Mouse (Mus musculus) hindbrain, postnatal 0 days (tissue): Measurements from ENCODE around the gene Sh2d4b. TPM values are rescaled to one million over a fixed set of nuclear protein-coding genes. Genes with fewer than 3 reads are reported as not detected.

ENCODE experiments used
- ATAC-seq: fragments of 200-750 bp; cut with Nextera tagmentation; 2 replicates; pipeline ENCODE4 v1.8.0; 2017; ENCODE audit warnings: mild to moderate bottlenecking, moderate TSS enrichment, moderate library complexity
- DNase-seq: peaks from one replicate; pipeline ENCODE4 v3.0.0-alpha.2; 2015; ENCODE audit warnings: low spot score
- H3K27ac ChIP-seq: fragments of 300-500 bp; sonication (generic); 2 replicates; pipeline ENCODE4 v1.5.1; 2014; ENCODE audit warnings: mild to moderate bottlenecking
- H3K27me3 ChIP-seq: fragments of 300-500 bp; sonication (generic); 2 replicates; pipeline ENCODE4 v1.6.1; 2014; ENCODE audit warnings: low read length, mixed read lengths; ENCODE audit not compliant: insufficient read depth
- H3K36me3 ChIP-seq: fragments of 300-500 bp; sonication (generic); 2 replicates; pipeline ENCODE4 v1.6.1; 2014; ENCODE audit warnings: low read length, mixed read lengths; ENCODE audit not compliant: insufficient read depth
- H3K4me1 ChIP-seq: fragments of 300-500 bp; sonication (generic); 2 replicates; pipeline ENCODE4 v1.6.1; 2014; ENCODE audit warnings: antibody characterized with exemption, low read length, mixed read lengths; ENCODE audit not compliant: insufficient read depth
- H3K4me2 ChIP-seq: fragments of 300-500 bp; sonication (generic); 2 replicates; pipeline ENCODE4 v1.6.1; 2014; ENCODE audit warnings: low read depth, mild to moderate bottlenecking, low read length, moderate library complexity, mixed read lengths
- H3K4me3 ChIP-seq: fragments of 300-500 bp; sonication (generic); 2 replicates; pipeline ENCODE4 v1.5.1; 2014; ENCODE audit warnings: low read length
- H3K9ac ChIP-seq: fragments of 300-500 bp; sonication (generic); replicated peaks from 2 replicates; pipeline ENCODE4 v1.6.1; 2014; ENCODE audit warnings: mild to moderate bottlenecking, low read length, moderate library complexity, mixed read lengths
- H3K9me3 ChIP-seq: fragments of 300-500 bp; sonication (generic); 2 replicates; pipeline ENCODE4 v1.6.1; 2016; ENCODE audit warnings: low read length, mixed read lengths
- CTCF ChIP-seq: IDR thresholded peaks from 2 replicates; pipeline ENCODE4 v1.5.1; 2016; ENCODE audit warnings: antibody characterized with exemption, control low read depth, low read depth
- WGBS: fragments of 180-500 bp; shearing (Covaris S2); extraction: QIAGEN DNeasy Blood & Tissue Kit; methylation state at CpG from one replicate; pipeline ENCODE4 v1.1.7; 2014; 5-methylcytosine and 5-hydroxymethylcytosine counted together
- polyA plus RNA-seq: library from polyadenylated mRNA; unstranded; fragments of >200 nt; fragmentation: Nextera tagmentation; extraction: Ambion mirVana; gene quantifications from 2 replicates; pipeline ENCODE4 v1.2.1, GENCODE M21; 2015
- total RNA-seq: library from RNA; depleted of rRNA; stranded (reverse); fragments of >200 nt; gene quantifications from 2 replicates; pipeline ENCODE4 v1.2.3, GENCODE M21; 2014

Sh2d4b gene
- total and polyA plus RNA-seq, 2 experiments from 2014 or later, result 0.63 to 2.6 TPM

GRCm38 (mm10) chr14:40913709-40914108, 20.6 kb upstream of the Sh2d4b start:
- Histone ChIP-seq H3K4me2 (no peak overlapping the region), H3K27me3 (no peaks in the 10 kb centered on the region), H3K9me3 (no peaks in the 10 kb centered on the region), H3K27ac (no peak overlapping the region), H3K4me3 (no peak overlapping the region), H3K4me1 (no peaks in the 10 kb centered on the region), H3K36me3 (peaks cover 13% of the 10 kb centered on the region), H3K9ac (no peak overlapping the region)
- WGBS, result 75% methylated on average over 6 of the region's 6 CpGs
- DNase-seq, result no peak
- TF ChIP-seq CTCF, result no peak
- no peak for ATAC-seq

DNA sequence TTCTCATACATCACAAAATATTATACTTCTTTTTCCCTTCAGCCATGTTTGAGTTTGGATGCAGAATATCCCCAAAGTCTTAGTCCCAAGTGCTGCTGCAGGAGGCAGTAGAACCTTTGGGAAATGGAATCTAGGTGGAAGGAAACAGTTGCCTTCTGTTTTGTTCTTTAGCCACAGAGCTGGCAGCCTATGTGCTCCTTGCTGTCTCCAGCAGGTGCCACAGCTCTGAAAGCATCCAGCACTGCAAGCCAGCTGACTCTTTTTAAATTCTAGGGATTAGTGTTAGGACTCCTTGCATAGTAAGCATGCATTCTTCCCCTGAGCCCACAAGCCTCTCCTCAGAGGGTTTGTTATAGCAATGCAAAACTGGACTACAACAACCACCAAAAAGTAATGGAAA, 18.5 kb upstream of the Sh2d4b start:
- H3K4me3 ChIP-seq, result no peak overlapping the region
- no peak for ATAC-seq
- no peak for TF ChIP-seq CTCF
- peaks cover 34% of the 10 kb centered on the region for H3K36me3 ChIP-seq
- no peaks in the 10 kb centered on the region for H3K9me3 ChIP-seq
- no peaks in the 10 kb centered on the region for H3K27me3 ChIP-seq
- H3K9ac ChIP-seq, result no peak overlapping the region
- no peak for DNase-seq
- H3K4me2 ChIP-seq, result no peak overlapping the region
- no peaks in the 10 kb centered on the region for H3K4me1 ChIP-seq
- no peak overlapping the region for H3K27ac ChIP-seq

GRCm38 (mm10) chr14:40908763-40909162, 15.7 kb upstream of the Sh2d4b start:
- 91% methylated on average over 9 of the region's 9 CpGs for WGBS
- DNase-seq, result no peak
- Histone ChIP-seq H3K9ac (no peak overlapping the region), H3K4me3 (no peak overlapping the region), H3K36me3 (peaks cover 35% of the 10 kb centered on the region), H3K27me3 (no peaks in the 10 kb centered on the region), H3K27ac (no peak overlapping the region), H3K9me3 (no peaks in the 10 kb centered on the region), H3K4me2 (no peak overlapping the region), H3K4me1 (no peaks in the 10 kb centered on the region)
- ATAC-seq, result 0 out of 2 replicates have a peak, but pooled peaks have one; percentile 4
- TF ChIP-seq CTCF, result no peak

DNA sequence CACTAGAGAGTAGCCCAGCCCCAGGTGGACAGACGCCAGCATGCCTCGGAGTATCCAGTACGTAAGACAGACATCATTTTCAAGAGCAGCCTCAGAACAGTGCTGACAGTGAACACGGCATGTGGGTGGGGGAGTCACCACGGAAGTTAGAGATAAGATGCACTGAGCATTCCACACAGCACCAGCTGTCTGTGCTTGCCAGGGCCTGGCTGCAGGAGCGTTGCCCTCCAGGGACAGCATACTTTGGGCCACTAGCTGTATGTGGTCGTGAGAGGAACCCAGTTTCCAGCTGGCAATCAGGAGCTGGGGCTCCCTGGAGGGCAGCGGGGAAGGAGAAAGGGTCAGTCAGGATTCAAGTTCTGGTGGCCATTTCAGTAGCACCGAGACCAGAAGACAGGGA, 13.7 kb upstream of the Sh2d4b start:
- DNase-seq (no peak), ATAC-seq (no peak)

DNA sequence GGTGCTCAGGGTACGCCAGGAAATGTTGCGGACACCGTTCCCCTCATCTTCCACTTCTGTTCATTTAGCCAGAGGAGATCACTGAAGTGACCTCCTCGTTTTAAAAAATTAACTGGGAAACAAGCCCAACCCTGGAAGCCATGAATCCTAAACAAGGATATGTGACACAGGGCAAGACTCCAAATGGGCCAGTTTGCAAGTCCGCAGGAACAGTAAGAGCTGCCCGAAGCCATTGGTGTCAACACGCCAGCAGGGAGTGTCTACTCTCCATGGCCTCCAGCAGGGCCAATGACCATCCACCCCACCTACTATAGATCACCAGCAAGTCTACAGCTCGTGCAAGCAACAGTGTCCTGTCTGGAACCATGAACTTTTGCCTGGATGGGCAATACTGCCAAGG, 12.7 kb upstream of the Sh2d4b start:
- ATAC-seq, result no peak
- Histone ChIP-seq H3K27me3 (no peaks in the 10 kb centered on the region), H3K4me3 (no peak overlapping the region), H3K27ac (no peak overlapping the region), H3K9ac (no peak overlapping the region), H3K9me3 (no peaks in the 10 kb centered on the region), H3K4me1 (no peaks in the 10 kb centered on the region), H3K36me3 (peaks cover 35% of the 10 kb centered on the region), H3K4me2 (no peak overlapping the region)
- no peak for DNase-seq
- WGBS, result 87% methylated on average over 8 of the region's 8 CpGs
- no peak for TF ChIP-seq CTCF

More for the DNA sequence above, 13.7 kb upstream of the Sh2d4b start:
- no peak overlapping the region for H3K4me2 ChIP-seq
- no peaks in the 10 kb centered on the region for H3K27me3 ChIP-seq
- 87% methylated on average over 9 of the region's 9 CpGs for WGBS
- TF ChIP-seq CTCF, result no peak
- H3K4me1 ChIP-seq, result no peaks in the 10 kb centered on the region
- no peak overlapping the region for H3K4me3 ChIP-seq
- H3K9ac ChIP-seq, result no peak overlapping the region
- no peaks in the 10 kb centered on the region for H3K9me3 ChIP-seq
- H3K27ac ChIP-seq, result no peak overlapping the region
- H3K36me3 ChIP-seq, result peaks cover 35% of the 10 kb centered on the region

DNA sequence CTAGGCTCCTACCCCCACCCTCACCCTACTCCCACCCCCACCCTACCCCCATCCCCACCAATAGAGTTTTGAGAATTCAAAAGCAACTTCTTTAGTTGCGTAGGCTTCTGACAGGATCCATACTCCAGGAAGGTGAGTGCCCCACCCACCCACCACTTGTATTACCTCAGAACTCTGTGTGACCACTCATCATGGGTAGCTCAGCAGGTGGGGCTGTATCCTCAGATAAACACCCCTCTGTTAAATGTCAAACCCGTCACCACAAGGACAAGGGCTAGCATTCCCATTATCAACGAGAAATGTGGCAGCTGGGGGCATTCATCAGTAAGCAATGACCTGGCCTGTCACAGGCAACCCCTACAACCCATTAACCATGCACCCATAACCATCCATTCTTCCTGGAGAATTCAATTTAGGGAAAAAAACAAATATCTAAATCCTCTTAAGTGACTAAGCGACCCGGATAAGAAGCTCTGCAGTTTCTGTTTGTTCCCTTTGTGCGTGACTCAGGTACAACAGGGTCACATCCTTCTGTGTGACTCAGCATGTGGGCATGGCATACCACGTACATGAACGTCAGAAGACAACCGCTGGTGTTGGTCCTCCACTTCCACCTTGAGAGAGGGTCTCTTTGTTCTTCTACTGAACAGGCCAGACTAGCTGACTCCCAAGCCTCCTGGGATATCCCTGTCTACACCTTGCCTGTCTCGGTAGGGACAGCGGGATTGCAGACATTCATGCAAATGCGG, 9.4 kb upstream of the Sh2d4b start:
- WGBS, result 76% methylated on average over 12 of the region's 12 CpGs
- Histone ChIP-seq H3K4me1 (no peaks in the 10 kb centered on the region), H3K4me3 (no peak overlapping the region), H3K9ac (no peak overlapping the region), H3K4me2 (no peak overlapping the region), H3K9me3 (no peaks in the 10 kb centered on the region), H3K27me3 (no peaks in the 10 kb centered on the region), H3K27ac (no peak overlapping the region), H3K36me3 (peaks cover 13% of the 10 kb centered on the region)
- ATAC-seq (0 out of 2 replicates have a peak, but pooled peaks have one; percentile 27), DNase-seq (no peak)
- no peak for TF ChIP-seq CTCF

GRCm38 (mm10) chr14:40900267-40900666, 7.2 kb upstream of the Sh2d4b start:
- H3K27me3 ChIP-seq, result no peaks in the 10 kb centered on the region
- no peak for ATAC-seq
- WGBS, result 84% methylated on average over 2 of the region's 2 CpGs

More at GRCm38 (mm10) chr14:40900267-40900666, 7.2 kb upstream of the Sh2d4b start:
- Histone ChIP-seq H3K4me2 (no peak overlapping the region), H3K27ac (no peak overlapping the region), H3K9ac (no peak overlapping the region), H3K36me3 (no peaks in the 10 kb centered on the region), H3K4me3 (no peak overlapping the region), H3K9me3 (no peaks in the 10 kb centered on the region), H3K4me1 (no peaks in the 10 kb centered on the region)
- no peak for DNase-seq
- no peak for TF ChIP-seq CTCF
